Mouse (Mus musculus) kidney, adult 18-20 months (tissue): ENCODE measurements around the gene Cygb.
A peak's percentile ranks its signal among the peaks of the same experiment; 100 is the strongest.
"Not testable (repeated sequence)": the region's sequence is repeated elsewhere in the genome, so short reads cannot be mapped to it uniquely, and the experiment has no call there.

Experiments
- DNase-seq: peaks from one replicate; pipeline ENCODE4 v3.0.0; 2021

The Cygb gene

DNA sequence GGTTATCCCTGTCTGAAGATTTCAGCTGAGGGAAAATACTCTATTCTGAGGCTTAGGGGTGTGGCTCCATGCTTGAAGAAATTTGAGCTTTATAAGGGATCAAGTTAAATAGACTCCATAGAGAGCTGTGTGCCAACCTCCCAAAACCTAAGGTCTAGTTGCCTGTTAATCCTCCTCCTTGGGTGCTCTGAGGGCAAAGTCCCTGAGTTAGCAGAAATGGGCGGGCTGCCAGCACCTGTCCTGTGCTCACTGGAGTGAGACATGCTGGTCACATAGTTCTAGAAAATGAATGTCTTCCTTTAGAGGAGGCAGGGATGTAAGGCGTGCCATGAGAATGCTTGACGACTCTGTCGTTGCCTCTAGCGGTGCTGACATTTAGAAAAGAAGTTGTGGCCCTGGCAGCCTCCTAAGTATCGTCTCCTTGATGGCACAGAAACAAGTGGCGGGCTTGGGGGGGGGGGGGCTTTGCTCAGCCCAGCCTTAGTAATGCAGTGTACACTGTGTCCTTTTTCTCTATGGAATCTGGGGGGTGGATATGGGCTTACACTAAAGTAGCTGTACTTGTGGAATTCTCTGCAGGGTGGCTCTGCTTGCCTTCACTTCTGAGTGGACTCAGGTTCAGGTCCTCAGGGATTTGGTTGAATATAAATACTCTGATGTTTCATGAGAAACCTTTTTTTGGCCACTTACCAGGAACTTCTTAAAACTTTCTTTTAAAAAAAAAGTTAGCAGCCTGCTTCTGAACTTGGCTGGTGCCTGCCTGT, 20.7 kb upstream of the Cygb start:
- DNase-seq = peak; percentile 91

DNA sequence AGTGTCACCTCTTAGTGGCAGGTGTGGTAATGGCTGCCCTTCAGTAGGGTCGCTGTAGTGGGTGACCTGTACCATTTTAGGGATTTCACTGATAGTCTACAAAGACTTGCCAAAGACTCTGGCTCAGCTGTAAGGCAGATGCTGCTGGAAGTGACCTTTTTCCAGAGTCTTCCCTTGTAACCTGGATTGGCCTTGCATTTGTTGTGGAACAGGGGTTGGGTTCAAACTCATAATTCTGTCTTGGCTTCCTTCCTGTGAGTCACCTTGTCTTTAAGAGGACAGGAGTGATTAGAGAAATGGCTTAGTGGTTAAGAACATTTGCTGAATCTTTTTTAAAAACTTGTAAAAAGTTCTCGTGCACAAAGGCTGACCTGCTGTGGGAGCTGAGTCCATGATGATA, 19.3 kb upstream of the Cygb start:
- no peak for DNase-seq

DNA sequence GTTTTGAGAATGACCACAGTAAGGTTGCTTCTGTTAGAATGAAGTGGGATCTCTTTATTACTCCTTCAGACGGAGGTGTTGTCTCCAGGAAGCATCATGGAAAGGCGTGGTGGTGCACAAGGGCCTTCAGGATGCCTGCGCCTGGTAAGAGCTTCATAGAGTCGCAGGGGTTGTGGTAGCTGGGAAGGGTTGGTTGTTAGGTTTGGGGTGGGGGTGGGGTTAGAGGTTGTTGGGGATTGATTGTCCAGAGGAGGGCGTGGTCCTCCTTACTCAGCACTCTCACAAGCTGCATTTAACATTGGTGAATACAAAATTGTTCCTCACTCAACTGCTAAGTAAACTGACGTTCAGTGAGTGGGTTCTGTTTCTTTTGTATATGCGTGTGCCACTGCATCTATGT, 18.5 kb upstream of the Cygb start:
- no peak for DNase-seq

DNA sequence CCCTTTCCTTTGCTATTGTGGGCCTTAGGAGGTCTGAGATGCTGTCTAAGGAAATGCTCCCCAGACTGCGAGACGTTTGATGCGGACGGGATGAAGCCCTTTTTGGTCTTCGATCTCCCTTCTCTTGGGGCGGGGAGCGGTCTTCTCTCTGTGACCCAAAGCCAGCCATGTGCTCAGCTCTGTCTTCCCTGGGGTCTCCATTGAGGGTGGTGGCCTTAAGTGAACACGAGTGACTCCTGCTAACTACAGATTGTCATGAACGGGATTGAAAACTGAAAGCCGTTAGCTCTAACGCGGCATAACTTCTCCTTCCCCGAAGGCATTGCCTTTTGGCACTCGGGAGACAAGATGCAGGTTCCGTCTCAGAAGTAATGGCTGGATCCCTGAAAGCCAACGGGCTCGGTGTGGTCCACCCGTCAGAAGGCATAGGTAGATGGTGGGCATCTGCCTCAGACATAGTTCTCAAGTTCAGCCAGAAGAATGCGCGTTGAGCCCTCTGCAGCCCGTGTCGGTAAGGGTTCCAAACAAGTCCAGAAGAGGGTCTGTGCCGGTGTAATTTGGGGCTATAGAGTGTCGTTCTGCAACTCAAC, 17.8 kb upstream of the Cygb start:
- peak; percentile 34 for DNase-seq

DNA sequence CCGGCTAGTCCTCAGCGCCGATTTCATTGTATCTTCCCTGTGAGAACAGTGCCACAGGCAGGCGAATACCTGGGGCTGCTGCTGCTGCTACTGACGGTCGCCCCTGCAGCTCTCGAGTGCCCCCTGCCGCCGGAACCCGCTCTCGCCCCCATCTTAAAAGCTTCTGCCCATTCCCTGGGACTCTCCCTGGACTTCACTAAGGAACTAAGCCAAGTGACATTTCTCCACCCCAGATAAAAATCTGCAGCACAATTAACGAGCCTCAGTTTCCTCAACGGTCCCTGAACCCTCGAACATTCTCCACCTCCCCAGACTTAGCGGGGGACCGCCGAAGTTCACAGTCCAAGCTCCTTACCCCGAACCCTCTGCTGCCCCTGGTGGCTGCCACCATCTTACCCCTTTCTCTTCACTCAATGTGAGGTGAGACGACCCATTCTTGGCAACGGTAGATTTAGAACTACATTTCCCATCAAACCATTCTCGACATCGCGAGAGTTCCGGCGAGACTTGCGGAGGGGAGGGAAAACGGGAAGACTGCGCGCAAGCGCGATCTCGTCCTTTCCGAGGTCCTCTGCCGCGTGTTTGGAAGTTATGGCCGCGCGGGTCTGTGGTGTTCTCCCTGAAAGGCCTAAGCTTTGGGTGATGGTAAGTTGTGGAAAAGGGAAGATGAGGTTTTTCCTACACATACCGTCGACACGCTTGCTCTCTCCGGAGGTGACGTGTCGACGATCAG, 17.2 kb upstream of the Cygb start:
- DNase-seq = peak; percentile 99

DNA sequence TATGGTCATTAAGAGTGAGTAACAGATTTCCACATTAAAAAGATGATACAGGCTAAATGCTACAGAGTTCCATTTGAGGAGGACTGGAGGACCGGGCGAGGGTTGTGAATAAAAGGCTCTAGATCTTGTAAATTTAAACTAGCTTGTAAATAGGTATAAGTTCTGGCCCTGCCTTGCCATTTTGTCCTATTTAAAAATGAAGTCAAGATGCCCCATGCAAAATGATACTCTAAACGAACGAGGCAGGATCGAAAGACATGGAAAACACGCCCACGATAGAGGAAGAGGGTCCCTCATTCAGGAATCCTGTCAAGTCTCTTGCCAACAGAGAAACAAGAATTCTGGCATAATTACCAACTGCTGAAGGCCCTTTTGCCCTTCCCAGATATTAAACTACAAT, 16.3 kb upstream of the Cygb start:
- no peak for DNase-seq

DNA sequence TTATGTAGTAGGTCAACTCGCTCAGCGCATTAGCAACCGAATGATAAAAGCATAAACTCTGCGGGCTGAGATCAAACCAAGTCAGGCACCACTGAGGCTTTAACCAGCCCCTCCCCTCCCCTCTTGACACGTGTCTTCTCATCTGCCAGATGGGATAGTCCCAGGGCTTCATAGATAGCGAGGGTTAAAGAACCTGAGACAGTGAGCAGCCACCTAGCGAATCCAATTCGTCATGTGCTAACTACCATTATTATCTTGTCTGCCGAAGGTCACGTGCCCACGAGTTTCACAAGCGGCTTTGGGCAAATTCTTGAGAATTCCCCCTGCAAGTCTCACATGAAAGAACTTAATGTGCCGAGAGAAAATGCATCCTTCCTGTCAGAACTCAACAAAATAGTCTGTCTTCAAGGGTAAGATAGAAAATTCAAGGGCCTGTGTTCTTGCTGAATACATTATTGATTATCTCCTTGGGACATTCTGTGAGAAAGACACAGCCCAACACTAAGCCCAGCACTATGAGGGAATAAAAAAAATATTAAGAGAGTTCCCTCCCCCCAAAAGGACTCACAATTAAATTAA, 15.8 kb upstream of the Cygb start:
- DNase-seq = no peak

DNA sequence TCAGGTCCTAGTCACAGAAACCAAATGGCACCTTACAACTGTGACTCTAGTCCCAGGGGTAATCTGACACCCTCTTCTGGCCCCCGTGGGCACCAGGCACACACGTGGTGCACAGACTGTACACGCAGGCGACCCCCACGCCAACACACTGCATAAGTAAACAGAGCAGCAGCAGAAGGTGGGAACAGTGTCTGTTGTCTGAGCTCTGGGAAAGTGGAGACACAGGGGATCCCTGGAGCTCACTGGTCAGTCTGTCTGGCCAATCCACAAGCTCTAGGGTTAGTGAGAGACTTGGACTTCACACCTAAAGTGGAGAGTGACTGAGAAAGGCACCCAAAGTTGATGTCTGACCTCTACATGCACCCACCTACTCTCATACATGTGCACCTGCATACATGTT, 15.2 kb upstream of the Cygb start:
- DNase-seq = no peak

DNA sequence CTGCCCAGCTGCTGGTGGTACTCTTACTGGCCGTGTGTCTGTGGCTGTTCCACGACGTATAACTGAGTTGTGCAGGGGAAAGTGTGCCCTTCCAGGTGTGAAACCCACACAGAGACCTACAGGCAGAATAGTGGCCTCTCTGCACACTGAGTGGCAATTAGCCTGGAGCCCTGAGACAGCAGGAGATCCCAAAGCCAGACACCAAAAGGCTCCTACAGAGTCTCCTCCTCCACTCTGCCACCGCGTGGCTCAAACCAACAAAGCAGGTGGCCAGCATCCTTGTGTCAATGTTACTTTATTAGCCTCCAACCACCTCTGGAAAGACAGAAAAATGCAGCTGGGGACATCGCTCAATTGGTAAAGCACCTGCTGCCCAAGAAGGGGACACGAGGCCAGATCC, 14.7 kb upstream of the Cygb start:
- peak; percentile 57 for DNase-seq

DNA sequence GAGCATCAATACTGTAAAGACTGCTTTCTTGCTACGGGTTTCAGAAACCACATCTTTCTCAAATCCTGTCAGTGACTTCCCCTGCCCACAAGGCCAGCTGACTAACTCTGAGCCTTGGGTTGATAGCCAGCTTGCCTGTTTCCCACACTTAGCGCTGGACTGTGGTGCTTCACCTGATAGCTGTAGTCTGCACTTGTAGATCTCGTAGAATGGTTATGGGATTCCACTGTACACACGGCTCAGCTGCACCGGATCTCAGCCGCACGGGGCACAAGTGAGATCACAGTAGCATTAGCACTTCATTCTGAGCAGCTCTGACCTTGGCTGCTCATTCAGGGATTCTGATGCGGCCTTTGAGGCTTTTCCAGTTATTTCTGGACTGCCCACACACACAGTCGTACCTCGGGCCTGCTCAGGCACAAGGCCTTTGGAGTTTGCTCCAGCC, 14.3 kb upstream of the Cygb start:
- no peak for DNase-seq

DNA sequence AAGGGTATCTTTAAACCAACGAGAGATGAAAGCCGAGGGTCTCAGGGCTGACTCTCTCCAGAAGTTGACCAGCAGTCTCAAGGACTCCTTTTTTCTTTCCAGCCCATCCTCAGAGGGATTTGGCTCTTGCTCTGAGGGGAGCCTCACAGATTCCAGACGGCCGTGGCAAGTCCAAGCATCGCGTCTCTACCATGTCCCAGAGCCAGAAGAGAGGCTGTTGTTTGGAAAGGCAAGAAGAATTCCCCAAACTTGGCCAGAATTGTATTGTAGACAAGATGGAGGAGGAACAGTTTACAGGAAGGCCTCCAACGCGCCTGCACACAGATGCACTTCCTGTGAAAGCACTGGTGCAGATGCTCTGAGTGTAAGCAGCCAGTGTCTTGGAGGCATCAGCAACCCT, 13.8 kb upstream of the Cygb start:
- DNase-seq = no peak

DNA sequence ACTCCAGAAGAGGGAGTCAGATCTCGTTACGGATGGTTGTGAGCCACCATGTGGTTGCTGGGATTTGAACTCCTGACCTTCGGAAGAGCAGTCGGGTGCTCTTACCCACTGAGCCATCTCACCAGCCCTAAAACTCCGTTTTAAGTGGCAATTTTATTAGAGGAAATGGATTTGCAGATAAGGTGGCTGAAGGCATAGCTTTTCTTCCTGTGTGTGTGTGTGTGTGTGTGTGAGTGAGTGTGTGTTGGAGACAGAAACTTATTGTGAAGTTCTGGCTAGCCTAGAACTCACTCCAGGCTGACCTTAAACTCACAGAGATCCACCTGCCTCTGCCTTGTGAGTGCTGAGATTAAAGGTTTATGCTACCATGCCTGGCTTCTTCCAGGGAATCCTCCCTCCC, 12.9 kb upstream of the Cygb start:
- not testable (repeated sequence) for DNase-seq

DNA sequence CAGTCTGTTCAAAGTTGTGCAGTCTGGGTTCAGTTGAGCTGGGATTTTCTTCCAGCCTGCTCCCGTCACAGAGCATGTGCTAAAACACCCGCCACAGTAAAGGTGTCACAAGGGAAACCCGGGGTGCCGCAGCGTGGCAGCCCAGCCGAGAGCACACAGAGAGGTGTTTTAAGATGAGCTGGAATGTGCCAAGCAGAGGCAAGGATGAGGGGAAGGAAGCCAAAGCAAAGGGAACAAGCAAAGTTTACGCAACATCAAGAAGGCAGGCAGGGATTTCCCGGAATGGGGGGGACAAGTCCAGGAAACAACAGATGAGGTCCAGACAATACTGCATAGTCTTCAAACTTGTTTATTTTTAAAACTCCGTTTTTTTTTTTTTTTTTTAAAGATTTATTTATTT, 12.5 kb upstream of the Cygb start:
- no peak for DNase-seq

DNA sequence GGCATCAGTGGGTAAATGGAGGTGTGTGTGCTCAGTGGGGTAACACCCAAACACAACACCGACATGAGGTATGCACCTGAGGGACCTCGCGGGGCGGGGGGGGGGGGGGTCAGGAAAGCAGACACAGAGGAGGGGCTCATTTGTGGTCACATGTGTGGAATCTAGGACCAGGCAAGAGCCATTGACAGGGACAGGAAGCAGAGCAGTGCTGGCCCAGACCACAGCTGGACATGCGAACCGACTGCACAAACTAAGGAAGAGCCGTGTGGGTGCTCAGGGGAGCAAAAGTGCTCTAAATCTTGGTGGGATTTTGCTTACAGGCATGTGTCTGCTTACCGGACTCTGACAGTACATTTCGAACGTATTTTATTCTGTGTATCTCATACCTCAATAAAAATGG, 11.2 kb upstream of the Cygb start:
- DNase-seq = no peak

DNA sequence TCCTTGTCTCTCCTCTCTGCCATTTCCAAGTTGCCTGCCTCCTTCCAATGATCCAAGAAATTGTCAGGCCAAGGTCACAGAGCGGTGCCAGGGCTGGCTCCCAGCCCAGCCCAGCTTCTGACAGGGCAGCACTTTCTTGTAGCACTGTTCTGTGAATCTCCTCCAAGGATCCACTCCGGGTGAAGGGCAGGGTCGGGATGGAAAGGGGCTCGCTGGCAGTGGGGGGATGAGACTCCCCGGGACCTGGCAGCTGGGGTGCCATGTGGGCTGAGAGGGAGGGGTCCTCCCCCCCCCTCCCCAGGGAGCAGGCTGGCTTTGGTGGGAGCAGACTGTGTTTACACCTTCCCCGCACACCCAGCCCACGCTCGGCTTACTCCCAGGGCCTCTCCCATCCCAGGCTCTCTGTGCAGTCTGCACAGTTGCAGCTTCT, 7.8 kb upstream of the Cygb start:
- peak; percentile 73 for DNase-seq

DNA sequence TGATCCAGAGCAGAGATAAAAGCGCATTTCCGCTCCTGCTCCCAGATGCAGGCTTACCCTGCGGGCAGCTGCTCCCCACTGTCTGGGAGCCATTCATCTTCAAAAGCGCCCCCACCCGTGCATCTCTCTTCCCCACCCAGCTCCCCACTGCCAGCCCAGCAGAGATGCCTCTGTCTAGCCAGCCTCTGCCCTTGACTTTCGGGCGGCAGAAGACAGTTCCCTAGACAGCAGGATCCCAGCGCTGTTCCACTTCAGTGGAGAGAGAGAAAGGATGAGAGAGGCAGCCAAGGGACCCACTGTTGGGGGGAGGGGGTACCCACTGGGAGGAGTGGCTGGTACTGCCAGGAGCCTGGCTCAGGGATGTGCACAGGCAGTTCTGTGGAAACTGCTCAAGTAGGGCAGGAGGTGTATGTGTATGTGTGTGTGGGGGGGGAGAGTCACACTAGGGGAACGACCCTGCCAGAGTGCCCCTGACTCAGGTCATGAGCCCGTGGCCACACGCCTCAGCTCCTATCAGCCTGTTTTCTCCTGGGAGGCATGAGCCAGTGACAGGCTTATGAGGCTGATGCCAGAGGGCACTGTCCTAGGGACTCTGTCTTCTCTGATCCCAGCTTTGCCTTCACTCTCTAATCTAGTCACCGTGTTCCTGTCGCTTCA, 7.3 kb upstream of the Cygb start:
- DNase-seq = no peak

DNA sequence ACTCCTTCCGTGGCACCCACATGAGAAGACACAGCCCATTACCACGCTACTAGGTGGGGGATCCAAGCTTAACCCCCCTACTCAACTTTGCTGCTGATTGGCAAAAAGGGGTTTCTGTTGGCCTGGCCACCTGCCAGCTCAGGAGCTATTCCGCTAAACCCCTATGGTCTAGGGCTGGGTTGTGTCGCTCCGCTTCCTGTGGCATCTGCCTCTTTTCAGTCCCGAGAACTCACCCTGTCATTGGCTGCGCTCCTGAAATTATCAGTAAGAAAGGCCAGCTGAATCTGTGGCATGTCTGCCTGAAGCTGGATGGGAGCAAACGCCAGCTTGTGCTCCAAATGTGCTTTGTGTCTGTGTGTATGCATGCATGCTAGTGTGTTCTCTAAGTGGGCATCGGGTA, 6.1 kb upstream of the Cygb start:
- no peak for DNase-seq

DNA sequence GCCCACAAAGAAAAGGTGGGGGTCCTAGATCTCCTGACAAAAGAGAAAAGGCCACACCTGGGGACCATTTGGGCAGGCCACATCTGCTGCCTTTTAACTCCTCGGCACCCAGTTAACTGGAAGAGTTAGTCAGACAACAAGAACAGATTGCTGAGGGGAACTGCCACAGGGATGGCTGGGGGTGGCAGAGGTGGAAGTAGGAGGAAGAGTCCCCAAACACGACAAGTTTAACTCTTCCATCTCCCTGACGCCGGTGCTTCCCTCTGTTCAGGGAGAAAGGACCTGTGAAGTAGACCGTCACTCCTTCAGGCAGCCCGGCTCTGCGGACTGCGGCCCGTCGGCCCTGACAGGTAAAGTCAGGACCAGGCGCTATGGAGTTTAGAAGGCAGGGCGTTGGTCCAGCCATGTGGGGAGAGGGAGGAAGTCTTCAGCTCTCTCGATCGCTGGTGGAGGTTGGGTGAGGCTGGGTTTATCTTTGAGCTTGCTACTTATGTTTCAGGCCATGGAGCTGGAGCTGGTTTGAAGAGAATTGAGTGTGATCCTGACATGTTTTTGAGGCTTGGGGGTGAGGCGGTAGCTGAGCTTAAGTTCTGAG, 5.0 kb upstream of the Cygb start:
- no peak for DNase-seq

DNA sequence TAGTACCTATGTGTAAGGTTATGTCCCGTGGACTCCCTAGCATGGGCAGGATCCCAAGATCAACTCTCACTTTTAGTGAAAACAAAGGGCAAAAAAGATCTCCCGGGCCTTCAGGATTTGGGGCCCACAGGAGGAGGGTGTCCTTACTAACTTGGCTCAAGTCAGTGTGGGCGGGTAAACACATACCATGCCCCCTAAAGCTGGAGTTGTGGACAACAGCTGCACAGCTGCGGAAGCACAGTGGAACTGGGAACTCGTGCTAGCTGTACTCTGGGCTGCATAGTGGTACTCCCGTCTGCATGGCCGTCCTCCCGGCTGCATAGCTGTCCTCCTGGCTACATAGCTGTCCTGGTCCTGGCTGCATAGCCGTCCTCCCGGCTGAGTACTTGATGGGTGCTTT, 4.1 kb upstream of the Cygb start:
- no peak for DNase-seq

DNA sequence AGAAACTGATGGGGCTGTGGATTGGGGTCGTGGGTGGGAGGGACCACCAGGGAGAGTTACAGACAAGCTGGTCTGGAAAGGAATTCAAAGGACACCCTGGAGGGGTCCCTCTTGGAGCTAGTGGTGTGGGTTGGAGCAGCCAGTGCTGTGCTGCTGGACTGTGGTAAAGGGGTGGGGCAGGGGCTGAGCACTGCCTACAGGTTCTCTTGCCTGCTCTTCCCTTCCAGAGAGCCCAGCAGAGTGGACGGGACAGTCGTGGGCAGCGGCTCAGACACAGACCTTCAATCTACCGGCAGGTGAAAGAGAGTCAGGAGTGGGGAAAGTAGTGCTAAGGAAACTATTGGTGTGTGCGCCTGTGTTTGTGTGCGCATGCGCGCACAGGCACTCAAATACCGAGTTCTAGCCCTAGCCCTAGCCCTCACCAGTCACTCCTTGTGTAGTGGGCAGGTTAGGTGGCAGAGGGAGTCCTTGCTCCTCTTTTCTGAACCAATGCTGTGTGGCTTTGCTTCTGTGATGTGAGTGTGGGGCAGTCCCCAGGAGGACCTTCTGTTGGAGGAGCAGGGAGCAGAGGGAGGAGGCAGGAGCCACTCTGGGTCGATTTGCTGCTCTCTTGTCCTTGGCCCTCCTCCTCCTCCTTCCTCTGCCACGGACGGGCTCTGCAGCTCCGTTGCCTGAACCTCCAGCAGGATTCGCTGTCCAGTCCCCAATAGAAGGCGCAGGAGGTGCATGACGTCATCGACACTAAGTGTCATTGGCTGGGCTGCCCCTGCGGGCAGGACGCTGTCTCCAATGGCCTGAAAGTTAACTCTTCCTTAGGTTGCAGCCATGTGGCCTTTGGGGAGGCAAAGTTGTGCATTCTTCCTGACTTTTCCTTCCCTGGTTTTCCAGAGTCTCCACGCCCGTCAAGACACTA, 3.5 kb upstream of the Cygb start:
- peak; percentile 87 for DNase-seq

DNA sequence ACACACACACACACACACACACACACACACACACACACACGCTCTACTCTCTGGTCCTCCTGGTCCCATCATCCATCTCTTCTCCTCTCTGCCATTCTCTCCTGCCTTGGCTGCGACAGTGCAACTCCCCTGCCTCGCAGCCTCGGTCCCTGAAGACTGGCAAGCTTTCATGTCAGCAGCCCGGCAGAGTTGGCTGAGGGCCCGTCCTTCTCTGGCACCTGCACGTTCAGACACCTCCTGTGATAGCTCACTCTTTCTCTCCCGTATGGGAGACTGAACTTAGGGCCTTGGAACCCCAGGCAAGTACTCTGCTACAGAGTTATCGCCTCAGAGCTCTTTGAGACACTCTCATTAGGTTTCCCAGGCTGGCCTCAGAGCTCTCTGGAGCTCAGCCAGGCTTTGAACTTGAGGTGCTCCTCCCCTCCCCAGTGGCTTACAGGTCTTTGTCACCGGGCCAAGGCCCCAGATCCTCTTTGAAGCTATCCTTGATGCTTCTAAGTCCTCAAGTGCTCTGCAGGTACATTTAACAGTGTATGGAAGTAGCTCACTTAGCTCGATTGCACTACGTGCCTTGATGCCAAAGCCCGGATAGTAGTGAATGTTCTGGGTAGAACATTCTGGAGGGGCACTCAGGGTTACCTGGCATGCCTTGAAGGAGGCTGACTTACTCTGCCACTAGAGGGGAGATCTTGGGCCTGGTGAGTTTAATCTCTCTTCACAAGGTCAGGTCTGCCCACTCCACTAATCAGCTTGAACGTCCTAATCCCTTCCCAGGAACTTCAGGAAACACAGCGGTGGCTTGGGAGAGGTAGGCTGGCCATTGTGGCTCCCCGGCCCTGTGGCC, 2.5 kb upstream of the Cygb start:
- no peak for DNase-seq
